Mouse (Mus musculus): ENCODE measurements around the gene Dab2ip. TPM values are rescaled to one million over a fixed set of nuclear protein-coding genes. Genes with fewer than 3 reads are reported as not detected.

Gene Dab2ip
- polyA plus RNA-seq, 1 experiment from 2014 or later = 61.2 TPM

DNA sequence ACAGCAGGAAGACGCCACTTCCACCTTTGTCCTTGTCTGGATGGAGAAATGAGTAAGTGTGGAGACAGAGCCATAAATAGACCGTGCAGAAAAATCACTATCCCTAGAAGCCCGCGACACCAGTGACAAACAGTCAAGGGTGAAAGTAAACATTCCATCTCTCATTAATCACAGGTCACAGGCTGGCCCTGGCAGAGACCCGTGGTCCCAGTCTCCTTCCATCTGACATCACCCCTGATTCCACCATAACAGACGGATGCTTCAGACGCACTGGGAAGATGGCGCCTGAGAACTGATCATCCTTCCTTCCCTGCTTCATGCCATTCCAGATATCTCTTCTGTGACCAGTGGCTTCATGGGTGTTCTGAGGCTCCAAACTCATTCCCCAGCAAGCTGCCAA lies 206.3 kb downstream of the Dab2ip start:
- no peak overlapping the region for H3K9ac ChIP-seq (ENCODE audit: low read length)
- H3K27me3 ChIP-seq (ENCODE audit: control insufficient read depth, insufficient read depth, low read length) = no peaks in the 10 kb centered on the region
- no peaks in the 10 kb centered on the region for H3K9me3 ChIP-seq (ENCODE audit: control insufficient read depth, low read length)
- DNase-seq (ENCODE audit: low spot score) (no peak), ATAC-seq (ENCODE audit: insufficient read depth, low FRiP score, low TSS enrichment) (no peak)
- WGBS = 70% methylated on average over 8 of the region's 8 CpGs
- no peak overlapping the region for H3K4me3 ChIP-seq (ENCODE audit: low read depth, low read length)
- H3K4me2 ChIP-seq (ENCODE audit: low read depth) = no peak overlapping the region
- H3K4me1 ChIP-seq (ENCODE audit: control insufficient read depth, insufficient read depth, low read length) = no peaks in the 10 kb centered on the region
- no peaks in the 10 kb centered on the region for H3K36me3 ChIP-seq (ENCODE audit: control insufficient read depth, insufficient read depth, low read length)
- H3K27ac ChIP-seq (ENCODE audit: low read depth, low read length) = no peak overlapping the region

DNA sequence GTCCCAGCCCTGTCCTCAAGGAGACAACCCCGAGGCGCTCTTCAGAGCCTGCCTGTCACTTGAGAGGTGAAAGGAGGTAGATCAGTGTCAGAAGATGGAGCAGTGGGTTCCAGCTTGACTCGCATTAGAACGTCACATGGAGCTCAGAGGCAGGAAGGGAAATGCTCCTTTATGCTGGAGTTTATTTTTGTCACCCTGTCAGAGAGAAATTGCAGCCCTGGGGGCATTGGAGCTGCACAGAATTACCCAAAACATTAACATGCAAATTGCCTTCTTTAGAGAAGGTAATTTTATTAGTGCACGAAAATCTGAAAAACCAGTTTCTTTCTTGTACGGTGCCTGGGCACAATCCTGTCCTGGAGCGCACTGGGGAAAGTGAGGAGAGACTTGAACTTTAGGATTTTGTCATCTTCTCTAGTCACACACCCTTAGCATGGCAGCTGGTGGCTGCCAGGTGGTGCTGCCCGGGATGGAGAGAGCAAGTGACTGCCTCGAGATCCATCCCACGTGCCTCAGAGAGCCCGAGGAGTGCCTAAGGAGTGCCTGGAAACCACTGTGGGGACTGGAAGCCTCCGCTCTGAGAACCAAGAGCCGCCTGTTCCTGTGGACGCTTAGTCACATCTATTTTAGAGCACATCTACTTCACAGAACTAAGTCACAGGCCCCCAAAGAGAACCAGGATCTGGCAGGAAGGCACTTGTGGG lies 209.9 kb downstream of the Dab2ip start:
- Histone ChIP-seq H3K9me3 (ENCODE audit: control insufficient read depth, low read length) (no peaks in the 10 kb centered on the region), H3K4me1 (ENCODE audit: control insufficient read depth, insufficient read depth, low read length) (no peaks in the 10 kb centered on the region), H3K27me3 (ENCODE audit: control insufficient read depth, insufficient read depth, low read length) (no peaks in the 10 kb centered on the region), H3K36me3 (ENCODE audit: control insufficient read depth, insufficient read depth, low read length) (no peaks in the 10 kb centered on the region), H3K4me3 (ENCODE audit: low read depth, low read length) (no peak overlapping the region), H3K4me2 (ENCODE audit: low read depth) (no peak overlapping the region), H3K27ac (ENCODE audit: low read depth, low read length) (no peak overlapping the region), H3K9ac (ENCODE audit: low read length) (no peak overlapping the region)
- DNase-seq (ENCODE audit: low spot score) (peak; percentile 29), ATAC-seq (ENCODE audit: insufficient read depth, low FRiP score, low TSS enrichment) (no peak)
- WGBS = 29% methylated on average over 14 of the region's 14 CpGs

GRCm38 (mm10) chr2:35768538-35769238 lies 210.6 kb downstream of the Dab2ip start:
- WGBS = 38% methylated on average over 4 of the region's 4 CpGs
- H3K27ac ChIP-seq (ENCODE audit: low read depth, low read length) = no peak overlapping the region
- no peak for DNase-seq (ENCODE audit: low spot score)

GRCm38 (mm10) chr2:35769398-35769797 lies 211.3 kb downstream of the Dab2ip start:
- no peak for ATAC-seq (ENCODE audit: insufficient read depth, low FRiP score, low TSS enrichment)
- DNase-seq (ENCODE audit: low spot score) = no peak
- H3K27ac ChIP-seq (ENCODE audit: low read depth, low read length) = no peak overlapping the region
- H3K4me2 ChIP-seq (ENCODE audit: low read depth) = no peak overlapping the region
- no peak overlapping the region for H3K4me3 ChIP-seq (ENCODE audit: low read depth, low read length)
- no peaks in the 10 kb centered on the region for H3K27me3 ChIP-seq (ENCODE audit: control insufficient read depth, insufficient read depth, low read length)
- H3K9me3 ChIP-seq (ENCODE audit: control insufficient read depth, low read length) = no peaks in the 10 kb centered on the region
- H3K9ac ChIP-seq (ENCODE audit: low read length) = no peak overlapping the region
- no peaks in the 10 kb centered on the region for H3K4me1 ChIP-seq (ENCODE audit: control insufficient read depth, insufficient read depth, low read length)
- no peaks in the 10 kb centered on the region for H3K36me3 ChIP-seq (ENCODE audit: control insufficient read depth, insufficient read depth, low read length)
- 89% methylated on average over 12 of the region's 12 CpGs for WGBS

More at GRCm38 (mm10) chr2:35768538-35769238, 210.6 kb downstream of the Dab2ip start:
- no peak overlapping the region for H3K9ac ChIP-seq (ENCODE audit: low read length)
- H3K4me1 ChIP-seq (ENCODE audit: control insufficient read depth, insufficient read depth, low read length) = no peaks in the 10 kb centered on the region
- H3K36me3 ChIP-seq (ENCODE audit: control insufficient read depth, insufficient read depth, low read length) = no peaks in the 10 kb centered on the region
- H3K9me3 ChIP-seq (ENCODE audit: control insufficient read depth, low read length) = no peaks in the 10 kb centered on the region
- H3K4me3 ChIP-seq (ENCODE audit: low read depth, low read length) = no peak overlapping the region
- no peak for ATAC-seq (ENCODE audit: insufficient read depth, low FRiP score, low TSS enrichment)
- no peak overlapping the region for H3K4me2 ChIP-seq (ENCODE audit: low read depth)
- no peaks in the 10 kb centered on the region for H3K27me3 ChIP-seq (ENCODE audit: control insufficient read depth, insufficient read depth, low read length)

DNA sequence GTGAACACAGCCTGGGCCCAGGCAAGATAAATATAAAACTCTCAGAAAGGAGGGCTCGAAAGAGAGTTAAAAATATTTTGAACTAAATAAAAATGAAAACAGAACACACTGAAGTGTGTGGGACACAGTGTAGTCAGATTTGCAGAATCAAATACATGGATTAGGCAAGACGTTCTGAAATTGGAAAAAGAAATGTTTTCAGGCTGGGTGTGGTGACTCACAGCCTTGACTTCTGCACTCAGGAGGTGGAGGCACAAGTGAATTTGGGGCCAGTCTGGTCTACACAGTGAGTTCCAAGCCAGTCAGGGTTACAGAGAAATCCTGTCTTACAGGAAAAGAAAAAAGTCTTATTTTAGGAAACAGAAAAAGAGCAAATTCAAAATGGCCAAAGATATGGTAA lies 212.5 kb downstream of the Dab2ip start:
- H3K4me3 ChIP-seq (ENCODE audit: low read depth, low read length) = no peak overlapping the region
- no peaks in the 10 kb centered on the region for H3K4me1 ChIP-seq (ENCODE audit: control insufficient read depth, insufficient read depth, low read length)
- no peaks in the 10 kb centered on the region for H3K27me3 ChIP-seq (ENCODE audit: control insufficient read depth, insufficient read depth, low read length)
- no peak for DNase-seq (ENCODE audit: low spot score)
- no peak overlapping the region for H3K27ac ChIP-seq (ENCODE audit: low read depth, low read length)
- H3K9me3 ChIP-seq (ENCODE audit: control insufficient read depth, low read length) = no peaks in the 10 kb centered on the region
- 89% methylated on average over 2 of the region's 2 CpGs for WGBS
- H3K4me2 ChIP-seq (ENCODE audit: low read depth) = no peak overlapping the region
- H3K36me3 ChIP-seq (ENCODE audit: control insufficient read depth, insufficient read depth, low read length) = no peaks in the 10 kb centered on the region
- no peak overlapping the region for H3K9ac ChIP-seq (ENCODE audit: low read length)
- ATAC-seq (ENCODE audit: insufficient read depth, low FRiP score, low TSS enrichment) = no peak

DNA sequence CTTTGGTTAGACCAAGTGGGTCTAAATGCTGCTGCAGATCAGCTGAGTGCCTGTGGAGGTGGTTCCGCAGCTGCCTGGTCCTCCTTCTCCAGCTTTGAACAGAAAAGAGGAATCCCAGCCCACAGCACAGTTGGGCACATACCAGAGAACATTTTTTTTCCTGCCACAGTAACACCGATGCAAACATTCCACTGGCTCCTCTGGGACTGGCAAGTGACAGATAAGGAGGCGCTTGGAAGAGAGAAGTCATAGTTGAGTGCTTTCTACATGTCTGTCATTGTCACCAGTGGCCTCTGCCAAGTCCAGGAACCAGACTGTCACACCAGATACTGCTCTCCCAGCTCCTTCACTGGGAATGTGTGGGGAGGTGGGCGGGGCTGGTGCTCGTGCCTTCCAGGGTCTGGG lies 217.6 kb downstream of the Dab2ip start:
- DNase-seq (ENCODE audit: low spot score) (no peak), ATAC-seq (ENCODE audit: insufficient read depth, low FRiP score, low TSS enrichment) (no peak)
- Histone ChIP-seq H3K4me3 (ENCODE audit: low read depth, low read length) (no peak overlapping the region), H3K4me1 (ENCODE audit: control insufficient read depth, insufficient read depth, low read length) (no peaks in the 10 kb centered on the region), H3K4me2 (ENCODE audit: low read depth) (no peak overlapping the region), H3K27ac (ENCODE audit: low read depth, low read length) (no peak overlapping the region), H3K27me3 (ENCODE audit: control insufficient read depth, insufficient read depth, low read length) (no peaks in the 10 kb centered on the region), H3K36me3 (ENCODE audit: control insufficient read depth, insufficient read depth, low read length) (no peaks in the 10 kb centered on the region), H3K9ac (ENCODE audit: low read length) (no peak overlapping the region), H3K9me3 (ENCODE audit: control insufficient read depth, low read length) (no peaks in the 10 kb centered on the region)
- WGBS = 66% methylated on average over 5 of the region's 5 CpGs

DNA sequence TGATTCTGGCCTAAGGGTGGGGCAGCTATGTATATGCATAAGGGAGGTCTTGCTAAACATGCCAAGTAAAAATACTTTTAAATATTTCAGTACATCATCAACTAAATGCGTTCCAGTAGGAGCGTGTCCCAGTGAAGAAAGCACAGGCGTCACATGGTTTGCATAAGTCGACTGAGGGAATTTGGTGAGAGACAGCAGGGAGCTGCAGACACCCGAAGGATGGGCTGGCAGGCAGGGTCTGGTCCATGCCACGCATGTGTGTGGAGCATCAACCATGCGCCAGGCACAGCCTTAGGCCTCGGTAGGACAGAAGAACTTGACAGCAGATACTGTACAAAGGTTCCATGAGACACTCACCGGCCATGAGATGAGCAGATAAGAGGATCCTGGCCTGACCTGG lies 218.9 kb downstream of the Dab2ip start:
- ATAC-seq (ENCODE audit: insufficient read depth, low FRiP score, low TSS enrichment) = no peak

DNA sequence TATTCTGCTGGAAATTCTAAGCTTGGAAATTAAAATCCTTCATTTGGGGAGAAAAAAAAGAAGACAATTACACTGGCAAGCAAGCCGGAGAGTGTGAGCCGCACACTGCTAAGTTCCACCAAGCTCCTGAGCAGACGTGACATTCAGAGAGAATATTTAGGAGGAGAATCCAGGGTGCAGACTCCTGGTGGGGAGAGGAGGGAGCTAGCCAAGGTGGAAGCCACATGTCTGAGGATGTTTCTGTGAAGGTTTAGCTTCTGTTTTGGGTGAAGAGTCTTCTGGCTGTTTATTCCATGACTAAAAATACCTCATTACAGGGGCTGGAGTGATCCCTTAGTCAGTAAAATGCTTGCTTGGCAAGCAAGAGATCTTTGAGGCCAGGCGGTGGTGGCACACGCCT lies 221.2 kb downstream of the Dab2ip start:
- WGBS = 85% methylated on average over 5 of the region's 5 CpGs
- H3K27me3 ChIP-seq (ENCODE audit: control insufficient read depth, insufficient read depth, low read length) = no peaks in the 10 kb centered on the region
- no peaks in the 10 kb centered on the region for H3K36me3 ChIP-seq (ENCODE audit: control insufficient read depth, insufficient read depth, low read length)

More for the DNA sequence above, 218.9 kb downstream of the Dab2ip start:
- Histone ChIP-seq H3K27me3 (ENCODE audit: control insufficient read depth, insufficient read depth, low read length) (no peaks in the 10 kb centered on the region), H3K4me2 (ENCODE audit: low read depth) (no peak overlapping the region), H3K27ac (ENCODE audit: low read depth, low read length) (no peak overlapping the region), H3K4me1 (ENCODE audit: control insufficient read depth, insufficient read depth, low read length) (no peaks in the 10 kb centered on the region), H3K36me3 (ENCODE audit: control insufficient read depth, insufficient read depth, low read length) (no peaks in the 10 kb centered on the region), H3K9ac (ENCODE audit: low read length) (no peak overlapping the region), H3K4me3 (ENCODE audit: low read depth, low read length) (no peak overlapping the region), H3K9me3 (ENCODE audit: control insufficient read depth, low read length) (no peaks in the 10 kb centered on the region)
- 89% methylated on average over 9 of the region's 9 CpGs for WGBS
- DNase-seq (ENCODE audit: low spot score) = no peak

More for the DNA sequence above, 221.2 kb downstream of the Dab2ip start:
- Histone ChIP-seq H3K27ac (ENCODE audit: low read depth, low read length) (no peak overlapping the region), H3K4me2 (ENCODE audit: low read depth) (no peak overlapping the region), H3K4me1 (ENCODE audit: control insufficient read depth, insufficient read depth, low read length) (no peaks in the 10 kb centered on the region), H3K9me3 (ENCODE audit: control insufficient read depth, low read length) (no peaks in the 10 kb centered on the region), H3K4me3 (ENCODE audit: low read depth, low read length) (no peak overlapping the region), H3K9ac (ENCODE audit: low read length) (no peak overlapping the region)
- DNase-seq (ENCODE audit: low spot score) (no peak), ATAC-seq (ENCODE audit: insufficient read depth, low FRiP score, low TSS enrichment) (no peak)
